Mouse (Mus musculus) cortical plate, adult 2 months (tissue): Measurements from ENCODE around the gene Deaf1. TPM values are rescaled to one million over a fixed set of nuclear protein-coding genes. Genes with fewer than 3 reads are reported as not detected.

Source experiments
- H3K27ac ChIP-seq: fragments of 200-500 bp; 2 replicates; pipeline ENCODE4 v1.5.1; 2012; ENCODE audit warnings: low read length, control low read depth, inconsistent platforms; ENCODE audit not compliant: insufficient read depth
- H3K4me1 ChIP-seq: fragments of 200-500 bp; 2 replicates; pipeline ENCODE4 v1.6.1; 2011; ENCODE audit warnings: low read length; ENCODE audit not compliant: control insufficient read depth, insufficient read depth
- H3K4me3 ChIP-seq: fragments of 200-500 bp; 2 replicates; pipeline ENCODE4 v1.5.1; 2011; ENCODE audit warnings: mild to moderate bottlenecking, low read length, control low read depth; ENCODE audit not compliant: insufficient read depth
- CTCF ChIP-seq: fragments of 200-500 bp; IDR thresholded peaks from 2 replicates; pipeline ENCODE4 v1.5.1; 2011; ENCODE audit warnings: mild to moderate bottlenecking, control low read depth, low read length; ENCODE audit not compliant: insufficient read depth; ENCODE audit errors: extremely low read depth
- POLR2A ChIP-seq: fragments of 200-500 bp; IDR thresholded peaks from 2 replicates; pipeline ENCODE4 v1.6.1; 2011; ENCODE audit warnings: mild to moderate bottlenecking, low read length, control low read depth; ENCODE audit not compliant: insufficient read depth; ENCODE audit errors: extremely low read depth
- polyA plus RNA-seq: library from polyadenylated mRNA; depleted of rRNA; stranded (reverse); fragments of >200 nt; gene quantifications from 2 replicates; pipeline ENCODE4 v1.2.3, GENCODE M21; 2012

Gene Deaf1
- polyA plus RNA-seq, 1 experiment, result 31.8 TPM

GRCm38 (mm10) chr7:141340476-141340875 lies 13.0 kb upstream of the Deaf1 start:
- Histone ChIP-seq H3K27ac (no peak overlapping the region), H3K4me1 (peaks cover 4% of the 10 kb centered on the region; the same call in 1 of the 2 replicates), H3K4me3 (no peak overlapping the region)
- TF ChIP-seq POLR2A, result no peak
- TF ChIP-seq CTCF, result no peak

GRCm38 (mm10) chr7:141340023-141340422 lies 12.5 kb upstream of the Deaf1 start:
- Histone ChIP-seq H3K4me3 (no peak overlapping the region), H3K4me1 (peaks cover 4% of the 10 kb centered on the region; the same call in 1 of the 2 replicates)
- TF ChIP-seq CTCF (no peak), POLR2A (no peak)

DNA sequence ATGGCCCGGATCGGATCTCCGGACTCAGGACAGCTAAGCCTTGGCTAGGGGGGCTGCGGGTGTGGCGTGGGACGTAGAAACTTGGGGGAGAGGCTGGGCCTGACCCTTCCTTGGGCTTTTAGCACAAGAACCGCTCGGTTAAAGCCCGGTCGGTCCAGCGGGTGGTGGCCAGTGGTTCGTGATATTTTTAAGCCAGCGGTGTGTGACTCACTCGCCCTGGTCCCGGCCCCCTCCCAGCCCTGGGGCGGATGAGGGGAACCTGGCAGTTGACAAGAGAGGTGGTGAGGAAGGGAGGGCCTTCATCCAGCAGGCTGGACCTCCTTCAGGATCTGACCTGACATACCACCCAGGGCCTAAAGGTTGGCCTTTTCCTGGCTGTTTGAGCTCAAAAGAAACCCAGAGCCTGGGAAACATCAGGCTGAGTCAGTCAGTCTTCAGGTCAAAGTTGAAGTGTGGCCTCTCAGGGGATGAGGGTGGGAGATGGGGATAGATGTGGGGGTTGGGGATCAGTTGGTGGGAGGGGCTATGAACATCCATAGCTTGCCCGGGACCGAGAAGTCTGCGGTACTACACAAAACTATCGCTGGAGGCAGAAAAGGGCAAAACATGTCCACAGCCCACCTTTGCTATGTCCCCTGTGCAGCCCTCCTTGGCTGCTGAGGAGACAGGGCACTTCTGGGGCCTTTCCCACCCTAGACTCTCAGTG lies 11.9 kb upstream of the Deaf1 start:
- Histone ChIP-seq H3K4me1 (peaks cover 4% of the 10 kb centered on the region; the same call in 1 of the 2 replicates), H3K27ac (no peak overlapping the region), H3K4me3 (no peak overlapping the region)
- TF ChIP-seq POLR2A (no peak), CTCF (no peak)

More at GRCm38 (mm10) chr7:141340023-141340422, 12.5 kb upstream of the Deaf1 start:
- no peak overlapping the region for H3K27ac ChIP-seq

DNA sequence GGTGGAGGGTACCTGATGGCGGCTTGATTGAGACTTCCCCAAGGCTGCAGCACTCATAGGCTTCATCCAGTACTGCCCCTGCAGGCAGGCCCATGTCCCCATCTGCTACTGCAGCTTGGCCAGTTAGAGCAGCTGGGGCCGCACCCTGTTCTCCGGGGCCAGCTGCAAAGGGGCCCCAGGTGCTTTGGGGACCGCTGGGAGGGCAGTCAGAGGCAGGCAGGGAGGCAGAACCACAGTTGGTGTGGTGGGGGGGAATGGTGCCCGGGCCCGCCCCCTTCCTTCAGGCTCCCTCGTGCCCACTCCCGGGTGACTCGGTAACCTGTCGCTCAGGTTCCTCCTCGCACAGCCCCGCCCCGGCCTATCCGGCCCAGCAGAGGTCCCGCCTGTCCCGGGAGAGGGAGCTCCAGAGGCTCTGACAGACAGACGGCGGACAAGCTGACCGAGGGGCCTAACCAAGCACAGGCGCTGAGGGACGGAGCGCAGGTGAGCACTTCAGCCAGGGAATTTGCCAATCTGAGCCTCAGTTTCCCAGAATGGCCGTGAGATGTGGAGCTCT lies 11.2 kb upstream of the Deaf1 start, which contains the start of gene Eps8l2:
Gene Eps8l2, plus strand, starts transcription at position 305 of the 556 bp plus-strand sequence.
- Histone ChIP-seq H3K27ac (no peak within 1 kb of the TSS), H3K4me1 (peaks cover 4% of the 10 kb centered on the region; the same call in 1 of the 2 replicates), H3K4me3 (no peak within 1 kb of the TSS)
- TF ChIP-seq POLR2A, result no peak
- no peak for TF ChIP-seq CTCF

DNA sequence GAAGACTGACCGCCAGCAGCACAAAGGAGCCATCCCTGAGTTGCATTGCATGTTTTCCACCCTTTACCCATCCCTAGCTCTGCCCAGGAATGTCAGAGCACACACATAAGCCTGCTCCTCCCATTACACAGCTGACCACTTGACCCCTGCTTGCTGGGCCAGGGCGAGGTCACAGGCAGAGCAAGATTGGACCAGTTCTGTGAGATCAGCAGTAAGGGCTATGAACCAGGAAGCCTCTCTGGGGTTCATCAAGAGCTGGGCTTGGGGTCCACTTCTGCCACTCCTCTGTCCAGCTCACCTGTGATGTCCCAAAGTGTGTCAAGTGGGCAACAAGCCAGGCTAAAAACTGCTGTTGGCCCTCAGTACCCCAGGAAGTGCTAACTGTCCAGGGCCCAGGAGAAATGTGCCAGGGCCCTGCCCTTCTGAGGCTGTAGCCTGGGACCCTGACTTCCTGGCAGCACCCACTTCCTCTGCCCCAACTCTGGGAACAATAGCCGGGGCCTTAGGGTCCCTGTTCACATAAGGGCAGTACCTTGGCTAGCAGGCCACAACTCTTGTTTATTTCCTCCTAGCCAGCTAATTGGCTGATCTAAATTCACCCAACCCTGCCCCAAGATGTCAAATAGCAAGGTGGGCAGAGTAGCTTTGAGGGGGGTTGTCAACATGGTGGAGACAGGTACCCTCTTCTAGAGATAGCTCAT lies 10.4 kb upstream of the Deaf1 start:
- no peak for TF ChIP-seq CTCF
- no peak for TF ChIP-seq POLR2A
- H3K4me1 ChIP-seq, result peaks cover 4% of the 10 kb centered on the region; the same call in 1 of the 2 replicates
- no peak overlapping the region for H3K4me3 ChIP-seq
- no peak overlapping the region for H3K27ac ChIP-seq

DNA sequence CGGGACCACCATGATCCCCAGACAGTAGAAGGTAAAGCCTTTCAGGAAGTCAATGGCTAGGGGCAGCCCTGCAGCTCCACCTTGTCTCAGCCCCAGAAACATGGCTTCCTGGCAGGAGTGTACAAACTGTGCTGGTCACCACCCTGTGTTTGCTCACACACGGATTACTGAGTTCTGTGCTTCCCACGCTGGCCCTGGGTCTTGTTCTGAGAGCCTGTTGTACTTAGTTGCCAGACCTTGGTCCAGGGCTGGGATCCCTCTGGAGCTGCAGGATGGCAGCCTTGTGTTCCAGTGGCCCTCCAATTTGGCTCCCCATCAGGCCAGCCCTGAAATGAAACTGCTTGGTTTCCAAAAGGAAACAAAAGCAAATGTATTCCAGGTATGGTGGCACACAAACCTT lies 8.8 kb upstream of the Deaf1 start:
- Histone ChIP-seq H3K27ac (no peak overlapping the region), H3K4me3 (no peak overlapping the region), H3K4me1 (peaks cover 4% of the 10 kb centered on the region; the same call in 1 of the 2 replicates)
- no peak for TF ChIP-seq CTCF
- TF ChIP-seq POLR2A, result no peak

DNA sequence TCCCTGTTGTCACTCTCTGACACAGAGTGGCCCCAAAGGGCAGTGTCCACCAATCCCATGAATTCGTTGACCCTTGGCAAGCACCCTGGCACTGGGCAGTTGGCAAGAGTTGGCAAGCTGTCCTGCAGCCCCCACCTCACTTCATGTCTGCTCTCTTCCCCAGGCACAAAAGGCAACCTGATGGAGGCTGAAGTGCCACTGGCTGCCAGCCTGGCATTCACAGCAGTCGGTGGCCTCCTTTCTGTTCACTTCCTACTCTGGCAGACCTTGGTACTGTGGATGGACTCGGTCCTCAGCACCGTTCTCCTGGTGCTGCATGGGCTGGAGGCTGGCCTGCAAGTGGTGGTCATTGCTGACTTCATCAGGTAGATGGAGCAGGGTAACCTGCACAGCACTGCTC lies 8.2 kb upstream of the Deaf1 start:
- no peak for TF ChIP-seq CTCF
- no peak for TF ChIP-seq POLR2A
- no peak overlapping the region for H3K27ac ChIP-seq
- peaks cover 4% of the 10 kb centered on the region; the same call in 1 of the 2 replicates for H3K4me1 ChIP-seq
- no peak overlapping the region for H3K4me3 ChIP-seq

DNA sequence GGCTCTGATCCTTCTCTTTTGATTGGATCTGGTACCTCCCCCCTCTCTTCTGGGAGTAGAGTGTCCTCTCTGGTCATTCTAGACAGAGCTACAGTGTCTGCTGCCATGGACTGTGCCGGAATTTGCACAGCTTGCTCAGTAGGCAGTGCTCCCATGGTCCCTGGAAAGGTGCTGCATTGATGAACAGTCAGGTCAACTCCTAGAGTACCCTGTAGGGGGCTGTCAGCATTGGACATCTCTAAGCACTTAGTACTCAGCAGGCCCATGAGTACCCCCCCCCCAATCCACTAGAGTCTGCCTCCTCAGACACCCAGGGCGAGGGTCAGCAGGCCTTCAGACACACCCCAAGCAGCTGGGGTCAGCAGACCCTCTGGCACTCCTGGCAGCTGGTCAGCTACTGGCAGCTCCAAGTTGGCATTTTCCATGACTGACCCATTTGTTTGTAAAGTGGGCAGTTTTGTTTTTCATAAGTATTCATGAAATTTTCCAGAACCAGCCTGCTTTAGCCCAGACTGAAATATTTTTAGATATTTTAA lies 7.6 kb upstream of the Deaf1 start:
- H3K27ac ChIP-seq, result peak overlapping the region; percentile 36; the same call in 1 of the 2 replicates

DNA sequence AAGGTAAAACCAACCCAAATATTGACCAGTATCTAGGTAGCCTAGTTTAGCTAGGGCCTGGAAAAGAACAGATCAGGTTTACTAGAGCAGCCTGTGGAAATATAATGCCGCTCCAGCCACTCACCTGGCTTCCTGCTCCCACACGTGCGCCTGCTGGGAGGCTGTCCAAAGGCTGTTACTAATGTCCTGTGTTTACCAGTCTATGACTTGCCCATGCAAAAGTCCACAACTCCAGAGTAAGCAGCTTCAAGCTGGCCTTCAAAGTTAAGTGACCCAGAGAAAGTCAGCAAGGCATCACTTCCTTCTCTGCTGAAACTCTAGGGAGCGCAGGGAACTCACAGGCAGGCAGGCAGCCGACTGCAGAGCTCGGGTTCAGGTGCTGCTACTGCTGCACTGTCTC lies 4.5 kb upstream of the Deaf1 start:
- TF ChIP-seq CTCF (no peak), POLR2A (no peak)
- H3K27ac ChIP-seq, result no peak overlapping the region
- H3K4me3 ChIP-seq, result no peak overlapping the region
- H3K4me1 ChIP-seq, result peaks cover 4% of the 10 kb centered on the region

More for the DNA sequence above, 7.6 kb upstream of the Deaf1 start:
- Histone ChIP-seq H3K4me1 (peaks cover 4% of the 10 kb centered on the region; the same call in 1 of the 2 replicates), H3K4me3 (no peak overlapping the region)
- TF ChIP-seq POLR2A, result no peak
- no peak for TF ChIP-seq CTCF
